Mouse (Mus musculus): ENCODE measurements around the gene Rnf113a2. TPM values are rescaled to one million over a fixed set of nuclear protein-coding genes. Genes with fewer than 3 reads are reported as not detected.

Gene Rnf113a2
- polyA plus RNA-seq, 1 experiment from 2014 or later: 27.6 TPM

DNA sequence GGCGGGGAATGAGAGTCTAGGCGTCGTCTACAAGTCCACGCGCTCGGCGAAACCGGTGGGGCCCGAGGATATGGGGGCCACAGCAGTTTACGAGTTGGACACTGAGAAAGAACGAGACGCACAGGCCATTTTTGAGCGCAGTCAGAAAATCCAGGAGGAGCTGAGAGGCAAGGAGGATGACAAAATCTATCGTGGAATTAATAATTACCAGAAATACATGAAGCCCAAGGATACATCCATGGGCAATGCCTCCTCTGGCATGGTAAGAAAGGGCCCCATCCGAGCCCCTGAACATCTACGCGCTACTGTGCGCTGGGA, 568 bp downstream of the Rnf113a2 start:
- WGBS: 35% methylated on average over 18 of the region's 18 CpGs
- H3K4me3 ChIP-seq: peak overlapping the region; percentile 52
- ATAC-seq (ENCODE audit: low read depth): no peak; the same call in none of the 2 replicates
- peak overlapping the region; percentile 80 for H3K27ac ChIP-seq (replicated peaks)
- H3K4me2 ChIP-seq: peak overlapping the region; percentile 81
- no peaks in the 10 kb centered on the region for H3K27me3 ChIP-seq
- H3K9me3 ChIP-seq: no peaks in the 10 kb centered on the region
- peak overlapping the region; percentile 78 for H3K9ac ChIP-seq
- peaks cover 6% of the 10 kb centered on the region; the same call in 1 of the 2 replicates for H3K36me3 ChIP-seq
- peaks cover 9% of the 10 kb centered on the region for H3K4me1 ChIP-seq (replicated peaks)

- H3K9me3 ChIP-seq: no peaks in the 10 kb centered on the region
- no peak overlapping the region for H3K4me3 ChIP-seq
- H3K4me2 ChIP-seq: no peak overlapping the region
- H3K9ac ChIP-seq: no peak overlapping the region
- peaks cover 4% of the 10 kb centered on the region; the same call in 1 of the 2 replicates for H3K36me3 ChIP-seq
- WGBS: 52% methylated on average over 3 of the region's 3 CpGs
- no peaks in the 10 kb centered on the region for H3K4me1 ChIP-seq (replicated peaks)
- H3K27me3 ChIP-seq: no peaks in the 10 kb centered on the region
- H3K27ac ChIP-seq (replicated peaks): no peak overlapping the region
- no peak for ATAC-seq (ENCODE audit: low read depth)
Measured at GRCm38 (mm10) chr12:84423990-84424389, 7.0 kb downstream of the Rnf113a2 start.

- Histone ChIP-seq H3K4me3 (no peak overlapping the region), H3K27me3 (no peaks in the 10 kb centered on the region), H3K9ac (no peak overlapping the region), H3K4me2 (no peak overlapping the region), H3K36me3 (peaks cover 27% of the 10 kb centered on the region), H3K9me3 (no peaks in the 10 kb centered on the region), H3K4me1 (replicated peaks) (no peaks in the 10 kb centered on the region), H3K27ac (replicated peaks) (no peak overlapping the region)
- no peak for ATAC-seq (ENCODE audit: low read depth)
- WGBS: 86% methylated on average over 2 of the region's 2 CpGs
Measured at GRCm38 (mm10) chr12:84429825-84430224, 12.8 kb downstream of the Rnf113a2 start.

DNA sequence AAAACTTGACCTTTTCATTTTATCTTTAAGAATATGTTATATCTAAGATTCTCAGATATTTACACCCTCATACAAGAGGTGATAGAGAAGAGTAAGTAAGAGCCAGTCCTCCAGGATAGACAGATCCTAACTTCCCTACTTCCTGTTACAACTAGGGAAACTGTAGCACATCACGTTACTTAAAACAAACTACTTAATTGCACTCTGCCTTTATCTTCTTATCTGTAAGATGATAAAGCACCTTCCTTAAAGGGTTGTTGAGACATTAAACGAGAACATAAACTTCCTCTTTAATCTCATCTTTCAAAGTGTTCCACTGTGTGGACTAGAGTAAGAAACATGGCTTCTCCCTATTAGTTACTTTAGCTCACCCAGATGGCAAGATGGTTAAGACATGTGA, 21.7 kb downstream of the Rnf113a2 start:
- ATAC-seq (ENCODE audit: low read depth): no peak
- H3K4me2 ChIP-seq: no peak overlapping the region
- no peak overlapping the region for H3K27ac ChIP-seq (replicated peaks)
- no peak overlapping the region for H3K9ac ChIP-seq
- no peaks in the 10 kb centered on the region for H3K9me3 ChIP-seq
- WGBS: 82% methylated on average over 2 of the region's 2 CpGs
- H3K36me3 ChIP-seq: peaks cover 26% of the 10 kb centered on the region
- H3K4me3 ChIP-seq: no peak overlapping the region
- no peaks in the 10 kb centered on the region for H3K4me1 ChIP-seq (replicated peaks)
- no peaks in the 10 kb centered on the region for H3K27me3 ChIP-seq

DNA sequence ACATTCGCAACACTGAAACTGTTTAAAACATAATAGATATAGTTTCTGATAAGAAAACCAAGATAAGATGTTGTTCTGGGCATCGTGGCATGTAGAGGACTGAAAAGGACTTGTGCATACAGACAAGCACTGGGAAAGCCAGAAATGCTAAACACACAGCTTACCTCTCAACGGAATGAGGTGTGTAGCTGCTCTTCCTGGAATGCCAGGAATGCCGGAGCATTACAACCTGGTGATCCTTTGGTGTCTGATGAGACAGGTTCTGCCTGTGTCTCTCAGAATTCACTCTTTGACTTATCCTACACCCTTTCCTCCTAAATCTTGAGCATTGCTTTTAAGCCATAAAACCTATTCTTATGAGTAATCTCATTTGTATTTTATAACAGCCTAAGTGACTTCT, 25.5 kb downstream of the Rnf113a2 start:
- Histone ChIP-seq H3K27me3 (peaks cover 15% of the 10 kb centered on the region), H3K4me1 (replicated peaks) (no peaks in the 10 kb centered on the region), H3K9ac (no peak overlapping the region), H3K9me3 (no peaks in the 10 kb centered on the region), H3K36me3 (0 out of 2 replicates have a peak, but pooled peaks cover 11% of the 10 kb centered on the region), H3K4me3 (no peak overlapping the region), H3K4me2 (no peak overlapping the region), H3K27ac (replicated peaks) (no peak overlapping the region)
- WGBS: 80% methylated on average over 4 of the region's 4 CpGs
- no peak for ATAC-seq (ENCODE audit: low read depth)

DNA sequence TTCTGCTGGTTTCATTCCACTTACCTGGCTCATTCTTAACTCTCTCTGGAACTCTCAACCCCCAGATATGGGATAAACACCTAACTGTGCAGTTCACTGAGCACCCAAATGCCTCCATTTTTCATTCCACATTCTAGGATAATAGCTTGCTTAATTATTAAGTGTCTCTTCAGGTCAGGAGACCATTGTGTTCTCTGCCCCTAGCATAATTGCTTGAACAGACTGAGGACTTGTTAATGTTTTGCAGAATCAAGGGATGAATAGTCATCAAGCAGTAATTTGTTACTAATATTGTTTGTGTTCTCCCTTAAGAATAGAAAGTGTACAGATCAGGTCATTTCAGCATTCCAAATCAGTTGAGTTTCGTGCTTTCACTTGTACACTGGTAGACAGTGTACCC, 30.4 kb downstream of the Rnf113a2 start:
- no peak overlapping the region for H3K4me2 ChIP-seq
- no peak overlapping the region for H3K27ac ChIP-seq (replicated peaks)
- ATAC-seq (ENCODE audit: low read depth): no peak
- no peaks in the 10 kb centered on the region for H3K9me3 ChIP-seq
- no peak overlapping the region for H3K9ac ChIP-seq
- H3K27me3 ChIP-seq: peaks cover 23% of the 10 kb centered on the region
- no peak overlapping the region for H3K4me3 ChIP-seq
- peaks cover 17% of the 10 kb centered on the region for H3K4me1 ChIP-seq (replicated peaks)
- WGBS: 73% methylated on average over 1 of the region's 1 CpGs
- H3K36me3 ChIP-seq: no peaks in the 10 kb centered on the region

GRCm38 (mm10) chr12:84448181-84448580, 31.2 kb downstream of the Rnf113a2 start:
- no peaks in the 10 kb centered on the region for H3K9me3 ChIP-seq
- 83% methylated on average over 6 of the region's 6 CpGs for WGBS
- no peaks in the 10 kb centered on the region for H3K36me3 ChIP-seq
- H3K9ac ChIP-seq: no peak overlapping the region
- H3K4me3 ChIP-seq: no peak overlapping the region
- peaks cover 23% of the 10 kb centered on the region for H3K27me3 ChIP-seq
- H3K27ac ChIP-seq (replicated peaks): no peak overlapping the region
- no peak for ATAC-seq (ENCODE audit: low read depth)
- peaks cover 22% of the 10 kb centered on the region for H3K4me1 ChIP-seq (replicated peaks)
- no peak overlapping the region for H3K4me2 ChIP-seq

- 51% methylated on average over 10 of the region's 10 CpGs for WGBS
- Histone ChIP-seq H3K4me3 (peak overlapping the region; percentile 78), H3K36me3 (no peaks in the 10 kb centered on the region), H3K27ac (replicated peaks) (no peak overlapping the region), H3K9ac (peak overlapping the region; percentile 74), H3K4me1 (replicated peaks) (peaks cover 22% of the 10 kb centered on the region), H3K27me3 (peaks cover 23% of the 10 kb centered on the region), H3K4me2 (peak overlapping the region; percentile 96), H3K9me3 (no peaks in the 10 kb centered on the region)
- ATAC-seq (ENCODE audit: low read depth): no peak
Measured at GRCm38 (mm10) chr12:84449887-84450286, 32.9 kb downstream of the Rnf113a2 start.

- Histone ChIP-seq H3K36me3 (no peaks in the 10 kb centered on the region), H3K4me3 (peak overlapping the region; percentile 78), H3K9me3 (no peaks in the 10 kb centered on the region), H3K9ac (peak overlapping the region; percentile 74), H3K4me2 (peak overlapping the region; percentile 96), H3K27ac (replicated peaks) (peak overlapping the region; percentile 78), H3K27me3 (peaks cover 23% of the 10 kb centered on the region), H3K4me1 (replicated peaks) (peaks cover 22% of the 10 kb centered on the region)
- WGBS: under 1% methylated on average over 6 of the region's 6 CpGs
- ATAC-seq (ENCODE audit: low read depth): no peak; the same call in 1 of the 2 replicates
Measured at GRCm38 (mm10) chr12:84450351-84450717, 33.3 kb downstream of the Rnf113a2 start.

DNA sequence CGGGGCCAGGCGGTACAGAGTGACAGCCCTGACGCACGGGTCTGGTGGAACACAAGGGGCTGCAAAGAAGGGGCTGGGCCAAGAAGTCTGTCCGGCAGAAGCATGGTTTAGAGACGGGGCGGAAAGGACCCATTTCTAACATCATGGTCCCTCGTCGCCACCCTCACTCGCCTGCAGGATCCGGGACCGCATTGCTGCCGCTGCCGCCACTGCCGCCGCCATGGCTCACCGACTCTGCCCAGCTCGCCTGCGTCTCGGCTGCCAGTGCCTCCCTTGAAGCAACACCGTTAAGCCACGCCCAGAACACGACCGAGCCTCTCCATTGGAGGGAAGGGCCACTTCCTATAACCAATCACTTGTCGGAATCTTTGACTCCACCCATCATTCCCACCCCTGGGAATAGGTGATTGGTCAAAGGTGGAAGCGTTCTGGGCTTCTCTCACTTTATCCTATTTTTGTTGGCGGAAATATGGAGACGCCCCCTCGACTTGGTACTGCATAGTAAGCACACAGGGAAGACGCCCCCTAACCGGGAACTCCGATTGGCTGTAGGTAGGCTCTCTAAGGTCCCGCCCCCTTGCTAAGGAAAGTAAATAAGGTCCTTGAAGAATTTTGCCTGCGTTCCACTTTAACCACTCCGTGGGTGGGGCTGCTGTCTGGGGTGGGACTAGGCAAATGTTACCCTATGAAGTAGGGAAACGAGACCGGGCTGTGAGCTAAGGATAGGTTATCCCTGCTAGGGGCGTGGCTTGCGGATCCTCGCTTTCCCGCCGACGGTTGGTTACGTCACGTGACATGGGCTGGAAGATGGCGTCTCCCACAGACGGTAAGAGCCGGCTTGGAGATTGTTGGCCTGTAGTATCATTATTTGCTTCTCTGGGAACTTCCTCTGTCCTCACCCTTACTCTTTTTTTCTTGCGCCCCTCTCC, 34.0 kb downstream of the Rnf113a2 start, which contains the start of the genes Aldh6a1 and Lin52:
Aldh6a1 (minus strand) TSS at position 287 of the 929 bp plus-strand sequence.
Lin52 (plus strand) TSS at position 705 of the 929 bp plus-strand sequence.
- under 1% methylated on average over 49 of the region's 49 CpGs for WGBS
- Histone ChIP-seq H3K36me3 (no peaks in the 10 kb centered on the region), H3K9me3 (no peaks in the 10 kb centered on the region), H3K4me2 (peak within 1 kb of the TSS; percentile 96), H3K9ac (peak within 1 kb of the TSS; percentile 83), H3K4me3 (peak within 1 kb of the TSS; percentile 78), H3K27me3 (peaks cover 22% of the 10 kb centered on the region), H3K27ac (replicated peaks) (peak within 1 kb of the TSS; percentile 78), H3K4me1 (replicated peaks) (peaks cover 22% of the 10 kb centered on the region)
- peak; percentile 99 for ATAC-seq (ENCODE audit: low read depth)

- ATAC-seq (ENCODE audit: low read depth): no peak
- peak overlapping the region; percentile 78 for H3K4me3 ChIP-seq
- under 1% methylated on average over 11 of the region's 11 CpGs for WGBS
- peaks cover 22% of the 10 kb centered on the region for H3K4me1 ChIP-seq (replicated peaks)
- peak overlapping the region; percentile 96 for H3K4me2 ChIP-seq
- H3K27me3 ChIP-seq: peaks cover 15% of the 10 kb centered on the region; the same call in 1 of the 2 replicates
- no peaks in the 10 kb centered on the region for H3K9me3 ChIP-seq
- peaks cover 2% of the 10 kb centered on the region; the same call in 1 of the 2 replicates for H3K36me3 ChIP-seq
- peak overlapping the region; percentile 74 for H3K27ac ChIP-seq (replicated peaks)
- peak overlapping the region; percentile 83 for H3K9ac ChIP-seq
Measured at GRCm38 (mm10) chr12:84451801-84452200, 34.8 kb downstream of the Rnf113a2 start.

GRCm38 (mm10) chr12:84456911-84457310, 39.9 kb downstream of the Rnf113a2 start:
- Histone ChIP-seq H3K9ac (no peak overlapping the region), H3K4me1 (replicated peaks) (peaks cover 11% of the 10 kb centered on the region), H3K27me3 (no peaks in the 10 kb centered on the region), H3K9me3 (no peaks in the 10 kb centered on the region), H3K27ac (replicated peaks) (no peak overlapping the region), H3K4me3 (no peak overlapping the region), H3K36me3 (peaks cover 36% of the 10 kb centered on the region), H3K4me2 (no peak overlapping the region)
- no peak for ATAC-seq (ENCODE audit: low read depth)
- WGBS: 87% methylated on average over 3 of the region's 3 CpGs

All from neural tube, embryonic 13.5 days (tissue).